ENCODE assay signal across 18 mouse cellular contexts in genomic region chr17:24888862-24889261, GRCm38 (mm10). TPM values are rescaled to one million over a fixed set of nuclear protein-coding genes. Genes with fewer than 3 reads are reported as not detected.
DNase-seq lines count a peak whose midpoint lies in the region; ATAC-seq and TF ChIP-seq lines count a peak whose summit lies in the region.
"Had no signal": no experiment of that assay in that cellular context is flagged by ENCODE, and none has a peak within 500 bp of the region (broad histone marks: within the 10 kb centered on the region; RNA-seq: fewer than 3 reads in every experiment).

No protein-coding gene starts in this region.

- dilution Hi-C loops in CH12.LX (cut with MboI; ENCODE audit: extremely low pct_ligation_motif_present, extremely low pct_unique_long_range_greater_than_20kb, low sequenced_read_pairs) = no loop called here

- peak in 1 of 2 experiments; percentile 22 for DNase-seq in cerebellum, adult 2 months
- no peak for DNase-seq in cerebellum, adult 8-10 months
- DNase-seq in kidney, adult 2 months = no peak
- no peak for DNase-seq in kidney, adult 9 months
- DNase-seq in CH12.LX (ENCODE audit: extremely low read depth) = no peak
- DNase-seq in layer of hippocampus, postnatal 25 days (ENCODE audit: extremely low spot score in 1 of 2, low spot score in 1 of 2) = no peak
- no peak for DNase-seq in layer of hippocampus, adult 11-12 months (ENCODE audit: low spot score)
- DNase-seq: adrenal gland, adult 8-10 months; cerebellum, adult 11 months; gastrocnemius, postnatal 10 days; heart, postnatal 14 days; kidney, adult 8-10 months; kidney, postnatal 36 days; lung, postnatal 4 days; midbrain, embryonic 14.5 days; spleen, adult 18-20 months had no signal

- TF ChIP-seq POLR2A in cerebellum, adult 2 months (IDR thresholded peaks at IDR 0.05; ENCODE audit: borderline replicate concordance, insufficient read depth, low read length) = no peak
- TF ChIP-seq POLR2A in kidney, adult 2 months (IDR thresholded peaks at IDR 0.05; ENCODE audit: low read depth, low read length) = peak; percentile 57
- TF ChIP-seq POLR2A in CH12.LX (IDR thresholded peaks at IDR 0.05; ENCODE audit: low read depth, low read length) = no peak; the same call in 1 of the 2 replicates

- ATAC-seq in liver, embryonic 12.5 days = no peak
- ATAC-seq: hindbrain, postnatal 0 days had no signal

- no peak for TF ChIP-seq EP300 in CH12.LX (IDR thresholded peaks at IDR 0.05; ENCODE audit: low read length)

- H3K4me2 ChIP-seq in CH12.LX (ENCODE audit: insufficient read depth, low read depth, poor library complexity, severe bottlenecking) = no peak overlapping the region
- H3K4me2 ChIP-seq in liver, embryonic 12.5 days = peak overlapping the region; percentile 83

- H3K9me3 ChIP-seq in CH12.LX (replicated peaks; ENCODE audit: low read length) = no peaks in the 10 kb centered on the region
- H3K9me3 ChIP-seq in liver, embryonic 12.5 days (replicated peaks) = no peaks in the 10 kb centered on the region

- H3K27me3 ChIP-seq in cerebellum, adult 2 months (ENCODE audit: control insufficient read depth, insufficient read depth, low read length) = no peaks in the 10 kb centered on the region
- no peaks in the 10 kb centered on the region for H3K27me3 ChIP-seq in kidney, adult 2 months (replicated peaks; ENCODE audit: control insufficient read depth, insufficient read depth, low read length)
- H3K27me3 ChIP-seq in CH12.LX (replicated peaks) = no peaks in the 10 kb centered on the region
- no peaks in the 10 kb centered on the region for H3K27me3 ChIP-seq in liver, embryonic 12.5 days (replicated peaks)

- in situ Hi-C loops in CH12.LX (cut with MboI; ENCODE audit: low pct_ligation_motif_present, low pct_unique_long_range_greater_than_20kb, low sequenced_read_pairs) = loop anchor here (5.0 kb wide), 2 partner anchors 37 to 147 kb away; partner anchors contain the start of gene Fahd1

- H3K27ac ChIP-seq in cerebellum, adult 2 months (ENCODE audit: insufficient read depth, low read length) = no peak overlapping the region; the same call in 1 of the 2 replicates
- H3K27ac ChIP-seq in kidney, adult 2 months (ENCODE audit: insufficient read depth, low read depth, low read length) = no peak overlapping the region
- no peak overlapping the region for H3K27ac ChIP-seq in CH12.LX (ENCODE audit: insufficient read depth, low read depth)
- peak overlapping the region; percentile 91 for H3K27ac ChIP-seq in liver, embryonic 12.5 days
- H3K27ac ChIP-seq: hindbrain, postnatal 0 days had no signal

- no peak overlapping the region for H3K4me3 ChIP-seq in cerebellum, adult 2 months (replicated peaks; ENCODE audit: insufficient read depth, low read depth, low read length)
- H3K4me3 ChIP-seq in kidney, adult 2 months (ENCODE audit: insufficient read depth, low read depth, low read length) = no peak overlapping the region
- H3K4me3 ChIP-seq in CH12.LX (replicated peaks in 1 of 3; ENCODE audit: low read depth in 2 of 3, low read length in 2 of 3, poor library complexity in 1 of 3) = no peak overlapping the region
- no peak overlapping the region for H3K4me3 ChIP-seq in liver, embryonic 12.5 days

- no peak overlapping the region for H3K9ac ChIP-seq in CH12.LX (ENCODE audit: insufficient read depth, low read depth)
- H3K9ac ChIP-seq in liver, embryonic 12.5 days = peak overlapping the region; percentile 95; the same call in 1 of the 2 replicates

- peaks cover 56% of the 10 kb centered on the region for H3K4me1 ChIP-seq in cerebellum, adult 2 months (ENCODE audit: control insufficient read depth, insufficient read depth, low read length)
- peaks cover 11% of the 10 kb centered on the region; the same call in 1 of the 2 replicates for H3K4me1 ChIP-seq in kidney, adult 2 months (ENCODE audit: control insufficient read depth, insufficient read depth, low read length)
- H3K4me1 ChIP-seq in CH12.LX (ENCODE audit: control insufficient read depth in 1 of 2, insufficient read depth in 2 of 2) = peaks cover 14 to 83% of the 10 kb centered on the region in 2 experiments
- peaks cover 61% of the 10 kb centered on the region for H3K4me1 ChIP-seq in liver, embryonic 12.5 days

- TF ChIP-seq RAD21 in CH12.LX (IDR thresholded peaks at IDR 0.05; ENCODE audit: low read depth, low read length) = no peak

- 0 out of 2 replicates have a peak, but pooled peaks have one; percentile 1 for TF ChIP-seq CTCF in cerebellum, adult 2 months (IDR thresholded peaks at IDR 0.05; ENCODE audit: borderline replicate concordance, insufficient read depth, low read depth, low read length)
- no peak for TF ChIP-seq CTCF in kidney, adult 2 months (conservative IDR thresholded peaks at IDR 0.05; ENCODE audit: insufficient read depth, insufficient read length, low read depth, low read length)
- TF ChIP-seq CTCF in CH12.LX (conservative IDR thresholded peaks at IDR 0.05 in 1 of 2, IDR thresholded peaks at IDR 0.05 in 1 of 2; ENCODE audit: low read depth in 2 of 2, low read length in 2 of 2) = no peak

- 66% methylated on average over 3 of the region's 3 CpGs for WGBS in cerebellum, adult 2 months
- WGBS in kidney, adult 2 months = 86% methylated on average over 3 of the region's 3 CpGs
- WGBS in liver, embryonic 12.5 days (ENCODE audit: insufficient replicate concordance) = 79% methylated on average over 3 of the region's 3 CpGs

- no peaks in the 10 kb centered on the region; the same call in none of the 2 replicates for H3K36me3 ChIP-seq in kidney, adult 2 months (ENCODE audit: control insufficient read depth, insufficient read depth, low read length)
- H3K36me3 ChIP-seq in CH12.LX (replicated peaks in 1 of 2; ENCODE audit: control insufficient read depth in 1 of 2, insufficient read depth in 1 of 2, low read length in 1 of 2) = peaks cover 52 to 73% of the 10 kb centered on the region in 2 experiments
- H3K36me3 ChIP-seq in liver, embryonic 12.5 days = peaks cover 77% of the 10 kb centered on the region

- H3K79me2 ChIP-seq in CH12.LX (replicated peaks; ENCODE audit: control insufficient read depth, extremely low read depth, insufficient read depth, poor library complexity, severe bottlenecking) = peaks cover 18% of the 10 kb centered on the region

TF ChIP-seq in CH12.LX, 34 proteins besides CTCF, POLR2A, EP300 and RAD21:
- TF ChIP-seq MYC (IDR thresholded peaks at IDR 0.05; ENCODE audit: low read depth, low read length) (no peak), CHD2 (IDR thresholded peaks at IDR 0.05; ENCODE audit: low read length) (peak; percentile 26; the same call in 1 of the 2 replicates), PAX5 (IDR thresholded peaks at IDR 0.05; ENCODE audit: low read length) (no peak), RCOR1 (conservative IDR thresholded peaks at IDR 0.05; ENCODE audit: low read depth, low read length) (no peak), ETS1 (conservative IDR thresholded peaks at IDR 0.05; ENCODE audit: low read depth, low read length) (no peak), POLR2AphosphoS2 (IDR thresholded peaks at IDR 0.05; ENCODE audit: low read depth, low read length) (peak; percentile 20; the same call in 1 of the 2 replicates)

RNA-seq across cellular contexts. Expression of gene Spsb3, which starts 2.4 kb away (rescaled TPM):
- polyA plus RNA-seq in cerebellum, adult 2 months (2012; rRNA removed) = 124 and 138 TPM in 2 replicates
- polyA plus RNA-seq in kidney, adult 2 months (2012; rRNA removed) = 55.5 and 69.0 TPM in 2 replicates
- total RNA-seq in CH12.LX (2012; rRNA removed) (23.3 and 27.3 TPM in 2 replicates), CH12.LX (2014; rRNA removed) (21.1 and 21.3 TPM in 2 replicates)
- polyA plus RNA-seq in CH12.LX (2012; ENCODE audit: insufficient read length, low read depth) = 13.3 and 14.4 TPM in 2 replicates
- polyA plus RNA-seq in liver, embryonic 12.5 days (2016; fragmentation: Nextera tagmentation; extraction: Ambion mirVana) = 37.5 and 40.0 TPM in 2 replicates
- 10 to 100 TPM; 41.5 to 48.9 TPM for total RNA-seq in layer of hippocampus, postnatal 25 days (2021)

RNA-seq across cellular contexts. Expression of gene Nubp2, which starts 2.7 kb away (rescaled TPM):
- polyA plus RNA-seq in cerebellum, adult 2 months (2012; rRNA removed) = 36.4 and 39.0 TPM in 2 replicates
- 37.2 and 38.4 TPM in 2 replicates for polyA plus RNA-seq in kidney, adult 2 months (2012; rRNA removed)
- 70.9 and 86.9 TPM in 2 replicates for total RNA-seq in CH12.LX (2012; rRNA removed)
- 74.3 and 89.1 TPM in 2 replicates for total RNA-seq in CH12.LX (2014; rRNA removed)
- 109 and 124 TPM in 2 replicates for polyA plus RNA-seq in CH12.LX (2012; ENCODE audit: insufficient read length, low read depth)
- polyA plus RNA-seq in liver, embryonic 12.5 days (2016; fragmentation: Nextera tagmentation; extraction: Ambion mirVana) = 97.7 and 108 TPM in 2 replicates
- total RNA-seq in layer of hippocampus, postnatal 25 days (2021) = 10 to 100 TPM; 33.5 to 38.1 TPM

RNA-seq across cellular contexts. Expression of gene Eme2, which starts 6.0 kb away (rescaled TPM):
- 57.3 and 62.7 TPM in 2 replicates for polyA plus RNA-seq in cerebellum, adult 2 months (2012; rRNA removed)
- polyA plus RNA-seq in kidney, adult 2 months (2012; rRNA removed) = 32.2 and 40.7 TPM in 2 replicates
- total RNA-seq in CH12.LX (2012; rRNA removed) (19.7 and 33.1 TPM in 2 replicates), CH12.LX (2014; rRNA removed) (12.7 and 13.5 TPM in 2 replicates)
- polyA plus RNA-seq in CH12.LX (2012; ENCODE audit: insufficient read length, low read depth) = 16.9 and 19.1 TPM in 2 replicates
- polyA plus RNA-seq in liver, embryonic 12.5 days (2016; fragmentation: Nextera tagmentation; extraction: Ambion mirVana) = 20.3 and 21.4 TPM in 2 replicates
- total RNA-seq in layer of hippocampus, postnatal 25 days (2021) = 10 to 100 TPM; 54.0 to 69.1 TPM

RNA-seq across cellular contexts. Expression of gene Mrps34, which starts 6.1 kb away (rescaled TPM):
- 147 and 149 TPM in 2 replicates for polyA plus RNA-seq in cerebellum, adult 2 months (2012; rRNA removed)
- 162 and 199 TPM in 2 replicates for polyA plus RNA-seq in kidney, adult 2 months (2012; rRNA removed)
- total RNA-seq in CH12.LX (2012; rRNA removed) (57.2 and 61.7 TPM in 2 replicates), CH12.LX (2014; rRNA removed) (50.9 and 56.5 TPM in 2 replicates)
- polyA plus RNA-seq in CH12.LX (2012; ENCODE audit: insufficient read length, low read depth) = 73.5 and 80.5 TPM in 2 replicates
- polyA plus RNA-seq in liver, embryonic 12.5 days (2016; fragmentation: Nextera tagmentation; extraction: Ambion mirVana) = 101 and 106 TPM in 2 replicates
- total RNA-seq in layer of hippocampus, postnatal 25 days (2021) = 10 to 100 TPM; 74.3 to 78.9 TPM

RNA-seq across cellular contexts. Expression of gene Nme3, which starts 7.4 kb away (rescaled TPM):
- polyA plus RNA-seq in cerebellum, adult 2 months (2012; rRNA removed) = 99.0 and 109 TPM in 2 replicates
- 112 and 115 TPM in 2 replicates for polyA plus RNA-seq in kidney, adult 2 months (2012; rRNA removed)
- 16.7 and 22.0 TPM in 2 replicates for total RNA-seq in CH12.LX (2012; rRNA removed)
- 11.4 and 11.9 TPM in 2 replicates for total RNA-seq in CH12.LX (2014; rRNA removed)
- 13.8 and 14.4 TPM in 2 replicates for polyA plus RNA-seq in CH12.LX (2012; ENCODE audit: insufficient read length, low read depth)
- polyA plus RNA-seq in liver, embryonic 12.5 days (2016; fragmentation: Nextera tagmentation; extraction: Ambion mirVana) = 67.9 and 68.8 TPM in 2 replicates
- total RNA-seq in layer of hippocampus, postnatal 25 days (2021) = 10 to 100 TPM; 54.8 to 61.5 TPM
